Mouse (Mus musculus) stomach, embryonic 14.5 days (tissue): ENCODE data around the gene Poldip2. TPM values are rescaled to one million over a fixed set of nuclear protein-coding genes. Genes with fewer than 3 reads are reported as not detected.

Experiments
- ATAC-seq: fragments of 200-750 bp; cut with Nextera tagmentation; 2 replicates; pipeline ENCODE4 v1.8.0; 2017; ENCODE audit warnings: low read depth, moderate TSS enrichment; ENCODE audit not compliant: insufficient number of reproducible peaks, insufficient read depth, low FRiP score
- H3K27ac ChIP-seq: fragments of 300-500 bp; sonication (generic); 2 replicates; pipeline ENCODE4 v1.5.1; 2014; ENCODE audit warnings: mild to moderate bottlenecking, low read length, moderate library complexity, mixed read lengths
- H3K27me3 ChIP-seq: fragments of 300-500 bp; sonication (generic); 2 replicates; pipeline ENCODE4 v1.6.1; 2014; ENCODE audit warnings: low read length, control low read depth, mixed read lengths; ENCODE audit not compliant: control insufficient read depth, insufficient read depth
- H3K36me3 ChIP-seq: fragments of 300-500 bp; sonication (generic); 2 replicates; pipeline ENCODE4 v1.6.1; 2014; ENCODE audit warnings: mild to moderate bottlenecking, control low read depth, low read length, moderate library complexity, mixed read lengths; ENCODE audit not compliant: control insufficient read depth, insufficient read depth
- H3K4me1 ChIP-seq: fragments of 300-500 bp; sonication (generic); 2 replicates; pipeline ENCODE4 v1.6.1; 2014; ENCODE audit warnings: low read length, control low read depth, mixed read lengths; ENCODE audit not compliant: control insufficient read depth, insufficient read depth
- H3K4me2 ChIP-seq: fragments of 300-500 bp; sonication (generic); replicated peaks from 2 replicates; pipeline ENCODE4 v1.6.1; 2014; ENCODE audit warnings: low read depth, low read length, control low read depth
- H3K4me3 ChIP-seq: fragments of 300-500 bp; sonication (generic); 2 replicates; pipeline ENCODE4 v1.5.1; 2014; ENCODE audit warnings: low read depth, low read length, control low read depth
- H3K9ac ChIP-seq: fragments of 300-500 bp; sonication (generic); replicated peaks from 2 replicates; pipeline ENCODE4 v1.6.1; 2014; ENCODE audit warnings: low read depth, mild to moderate bottlenecking, control low read depth, low read length, moderate library complexity, mixed read lengths
- H3K9me3 ChIP-seq: fragments of 300-500 bp; sonication (generic); 2 replicates; pipeline ENCODE4 v1.6.1; 2016; ENCODE audit warnings: low read depth, low read length, control low read depth; ENCODE audit not compliant: control insufficient read depth
- WGBS: fragments of 180-500 bp; shearing (Covaris S2); extraction: QIAGEN DNeasy Blood & Tissue Kit; methylation state at CpG from one replicate; pipeline ENCODE4 v1.1.7; 2014; 5-methylcytosine and 5-hydroxymethylcytosine counted together
- polyA plus RNA-seq: library from polyadenylated mRNA; unstranded; fragments of >200 nt; fragmentation: Nextera tagmentation; extraction: Ambion mirVana; gene quantifications from 2 replicates; pipeline ENCODE4 v1.2.1, GENCODE M21; 2014

Gene Poldip2
- polyA plus RNA-seq, 1 experiment from 2014 or later: 131 TPM

DNA sequence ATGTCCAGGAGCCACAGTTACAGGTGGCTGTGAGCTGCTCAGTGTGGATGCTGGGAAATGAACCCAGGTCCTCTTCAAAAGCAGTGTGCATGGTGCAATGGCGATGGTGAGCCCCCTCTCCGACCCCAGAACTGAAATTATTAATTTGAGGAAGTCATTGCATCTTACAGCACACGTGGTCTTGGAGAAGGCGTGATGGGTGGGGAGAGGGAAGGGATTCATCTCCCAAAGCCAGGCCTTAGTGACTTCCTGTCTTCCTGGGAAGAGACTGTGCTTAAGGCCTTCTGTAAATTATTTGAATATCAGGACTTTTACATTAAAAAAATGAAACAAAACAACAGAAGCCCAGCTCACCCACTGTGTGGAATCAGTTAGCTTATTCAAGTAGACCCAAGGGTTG, 44.1 kb downstream of the Poldip2 start:
- ATAC-seq: no peak
- Histone ChIP-seq H3K27me3 (no peaks in the 10 kb centered on the region), H3K27ac (no peak overlapping the region), H3K4me1 (no peaks in the 10 kb centered on the region), H3K9ac (no peak overlapping the region), H3K4me3 (no peak overlapping the region), H3K4me2 (no peak overlapping the region), H3K36me3 (no peaks in the 10 kb centered on the region), H3K9me3 (no peaks in the 10 kb centered on the region; the same call in 1 of the 2 replicates)
- WGBS: 69% methylated on average over 4 of the region's 4 CpGs

DNA sequence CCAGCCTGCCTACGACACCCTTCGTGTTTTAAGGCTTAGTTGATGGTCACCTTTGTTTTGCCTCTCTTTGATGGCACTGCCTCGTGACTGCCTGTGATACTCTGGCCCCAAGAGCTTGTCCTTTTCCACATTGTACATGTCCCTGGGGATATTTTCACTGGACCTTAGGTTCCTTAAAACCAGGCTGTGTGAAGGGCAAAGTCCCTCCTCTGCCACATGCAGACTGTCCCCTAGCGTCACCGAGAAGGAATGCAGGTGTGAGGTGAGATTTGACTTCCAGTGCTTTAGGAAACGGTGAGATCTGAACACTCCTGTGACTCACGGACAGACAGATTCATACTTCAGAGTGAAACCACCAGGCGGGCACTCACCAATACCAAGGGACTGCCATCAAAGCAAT, 45.2 kb downstream of the Poldip2 start:
- ATAC-seq: no peak
- WGBS: 61% methylated on average over 8 of the region's 8 CpGs

GRCm38 (mm10) chr11:78560447-78560846, 48.5 kb downstream of the Poldip2 start:
- Histone ChIP-seq H3K4me1 (no peaks in the 10 kb centered on the region), H3K9me3 (no peaks in the 10 kb centered on the region), H3K4me2 (no peak overlapping the region), H3K27me3 (no peaks in the 10 kb centered on the region), H3K36me3 (no peaks in the 10 kb centered on the region), H3K9ac (no peak overlapping the region), H3K27ac (no peak overlapping the region), H3K4me3 (no peak overlapping the region)
- ATAC-seq: 0 out of 2 replicates have a peak, but pooled peaks have one; percentile 42
- 16% methylated on average over 4 of the region's 4 CpGs for WGBS

More for the DNA sequence above, 45.2 kb downstream of the Poldip2 start:
- no peaks in the 10 kb centered on the region for H3K36me3 ChIP-seq
- H3K4me2 ChIP-seq: no peak overlapping the region
- H3K27me3 ChIP-seq: no peaks in the 10 kb centered on the region
- H3K27ac ChIP-seq: no peak overlapping the region
- H3K4me1 ChIP-seq: no peaks in the 10 kb centered on the region
- H3K9ac ChIP-seq: no peak overlapping the region
- H3K4me3 ChIP-seq: no peak overlapping the region
- H3K9me3 ChIP-seq: no peaks in the 10 kb centered on the region; the same call in 1 of the 2 replicates

DNA sequence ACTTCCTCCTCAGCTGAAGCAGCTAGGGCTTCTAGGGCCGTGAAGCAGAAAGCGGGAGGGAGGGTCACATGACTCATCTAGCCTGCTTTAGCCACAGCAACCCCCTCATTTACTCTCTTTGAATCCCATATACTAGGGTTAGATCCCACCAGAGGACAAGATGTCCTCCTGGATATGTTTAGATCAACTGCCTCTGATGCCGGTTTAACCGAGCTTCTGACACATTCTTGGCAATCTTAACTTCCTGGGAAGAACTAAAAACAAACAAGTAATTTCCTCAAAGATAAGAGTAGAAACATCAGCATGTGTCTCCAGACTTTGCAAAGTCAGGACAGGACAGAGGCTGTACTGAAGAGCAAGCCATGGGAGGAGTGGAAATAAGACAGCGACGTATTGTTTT, 54.8 kb downstream of the Poldip2 start:
- no peaks in the 10 kb centered on the region for H3K9me3 ChIP-seq
- 46% methylated on average over 6 of the region's 6 CpGs for WGBS
- H3K4me2 ChIP-seq: no peak overlapping the region
- H3K4me1 ChIP-seq: no peaks in the 10 kb centered on the region
- ATAC-seq: no peak
- H3K36me3 ChIP-seq: peaks cover 4% of the 10 kb centered on the region; the same call in 1 of the 2 replicates
- no peak overlapping the region for H3K4me3 ChIP-seq
- no peak overlapping the region for H3K9ac ChIP-seq
- H3K27me3 ChIP-seq: no peaks in the 10 kb centered on the region
- no peak overlapping the region for H3K27ac ChIP-seq

GRCm38 (mm10) chr11:78567614-78568013, 55.6 kb downstream of the Poldip2 start:
- Histone ChIP-seq H3K27me3 (no peaks in the 10 kb centered on the region), H3K4me1 (no peaks in the 10 kb centered on the region), H3K9ac (no peak overlapping the region), H3K9me3 (no peaks in the 10 kb centered on the region), H3K4me2 (no peak overlapping the region), H3K36me3 (peaks cover 4% of the 10 kb centered on the region; the same call in 1 of the 2 replicates), H3K4me3 (no peak overlapping the region), H3K27ac (no peak overlapping the region)
- WGBS: 91% methylated on average over 6 of the region's 6 CpGs
- ATAC-seq: no peak

- no peaks in the 10 kb centered on the region for H3K27me3 ChIP-seq
- no peak overlapping the region for H3K4me3 ChIP-seq
- no peak overlapping the region for H3K4me2 ChIP-seq
- no peak overlapping the region for H3K9ac ChIP-seq
- no peak overlapping the region for H3K27ac ChIP-seq
- no peaks in the 10 kb centered on the region for H3K4me1 ChIP-seq
- WGBS: 82% methylated on average over 10 of the region's 10 CpGs
- no peaks in the 10 kb centered on the region for H3K9me3 ChIP-seq
- ATAC-seq: no peak
- H3K36me3 ChIP-seq: peaks cover 4% of the 10 kb centered on the region; the same call in 1 of the 2 replicates
Observed at GRCm38 (mm10) chr11:78568827-78569226, 56.8 kb downstream of the Poldip2 start.

DNA sequence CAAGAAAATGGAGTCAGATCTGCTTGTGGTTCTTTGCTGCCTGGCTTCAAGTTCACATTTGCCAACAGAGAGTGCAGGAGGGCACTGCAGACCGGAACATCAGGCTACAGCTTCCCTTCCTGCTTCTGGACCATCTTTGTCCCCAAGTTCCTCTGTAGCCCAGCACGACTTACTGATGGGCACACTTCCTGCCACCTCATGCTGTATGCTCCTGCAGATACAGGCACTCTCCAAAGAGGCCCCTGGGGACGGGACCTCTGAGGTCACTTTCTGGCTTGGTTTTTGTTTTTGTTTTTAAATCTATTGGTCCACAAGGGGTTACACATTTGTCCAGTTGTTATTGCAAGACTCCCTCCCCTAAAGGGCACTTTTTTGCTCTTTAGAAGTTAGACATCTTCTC, 57.8 kb downstream of the Poldip2 start:
- H3K27ac ChIP-seq: no peak overlapping the region
- ATAC-seq: no peak
- no peaks in the 10 kb centered on the region for H3K27me3 ChIP-seq
- no peak overlapping the region for H3K4me3 ChIP-seq
- no peak overlapping the region for H3K9ac ChIP-seq
- no peaks in the 10 kb centered on the region for H3K9me3 ChIP-seq
- H3K4me2 ChIP-seq: no peak overlapping the region
- H3K4me1 ChIP-seq: no peaks in the 10 kb centered on the region
- H3K36me3 ChIP-seq: peaks cover 4% of the 10 kb centered on the region; the same call in 1 of the 2 replicates
- WGBS: 61% methylated on average over 3 of the region's 3 CpGs

DNA sequence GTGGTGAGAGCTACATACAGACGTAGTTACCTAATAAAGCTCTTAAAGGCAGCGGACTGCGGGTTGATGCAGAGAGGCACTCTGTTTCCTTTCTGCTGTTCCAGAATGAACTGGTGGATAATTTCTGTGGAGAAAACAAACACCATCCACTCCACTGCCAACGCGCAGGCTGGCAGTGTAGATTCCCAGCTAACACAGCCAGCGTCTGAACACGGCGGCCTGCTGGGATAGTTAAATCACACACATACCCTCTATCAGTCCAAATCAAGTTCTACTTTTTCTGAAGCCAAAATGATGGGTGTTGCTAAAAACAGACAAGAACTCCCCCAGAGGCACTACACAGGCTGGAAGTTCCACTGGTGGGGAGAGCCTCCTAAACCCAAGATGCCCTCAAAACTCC, 59.4 kb downstream of the Poldip2 start:
- peaks cover 4% of the 10 kb centered on the region; the same call in 1 of the 2 replicates for H3K36me3 ChIP-seq
- WGBS: 96% methylated on average over 8 of the region's 8 CpGs
- H3K9ac ChIP-seq: no peak overlapping the region
- H3K4me1 ChIP-seq: no peaks in the 10 kb centered on the region
- H3K4me3 ChIP-seq: no peak overlapping the region
- H3K4me2 ChIP-seq: no peak overlapping the region
- no peaks in the 10 kb centered on the region for H3K9me3 ChIP-seq
- H3K27me3 ChIP-seq: no peaks in the 10 kb centered on the region
- H3K27ac ChIP-seq: no peak overlapping the region
- ATAC-seq: no peak

DNA sequence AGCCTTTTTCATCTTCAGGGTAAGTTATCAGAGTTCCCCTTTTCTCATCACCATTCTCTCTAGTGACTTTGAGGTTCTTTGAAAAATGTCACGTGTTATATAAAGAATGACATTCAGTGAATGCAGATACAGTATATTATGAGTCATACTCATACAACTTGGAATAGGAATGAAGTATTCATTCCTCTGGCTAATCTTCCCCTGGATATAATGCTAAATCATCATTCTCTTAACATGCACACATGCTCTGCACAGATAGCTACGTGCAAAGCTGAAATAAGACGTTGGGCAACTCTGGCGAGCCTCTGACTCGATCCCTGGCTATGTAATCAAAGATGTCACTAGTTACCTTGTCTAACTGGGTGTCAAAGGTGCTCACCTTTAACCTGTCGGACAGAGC, 59.9 kb downstream of the Poldip2 start:
- Histone ChIP-seq H3K9ac (no peak overlapping the region), H3K36me3 (peaks cover 4% of the 10 kb centered on the region; the same call in 1 of the 2 replicates), H3K4me3 (no peak overlapping the region), H3K4me1 (no peaks in the 10 kb centered on the region), H3K9me3 (no peaks in the 10 kb centered on the region), H3K27ac (no peak overlapping the region), H3K4me2 (no peak overlapping the region), H3K27me3 (no peaks in the 10 kb centered on the region)
- ATAC-seq: no peak
- 88% methylated on average over 6 of the region's 6 CpGs for WGBS
